Mouse (Mus musculus): ENCODE results near the gene Cd44. TPM values are rescaled to one million over a fixed set of nuclear protein-coding genes. Genes with fewer than 3 reads are reported as not detected.

The Cd44 gene
- 371 to 440 TPM (median 391 TPM) in 3 replicates for total RNA-seq (2017)

GRCm38 (mm10) chr2:102900875-102901827 lies at the start of gene Cd44:
Gene Cd44 (minus strand): TSS chr2:102901665.
- ATAC-seq (replicated peaks; ENCODE audit: insufficient number of reproducible peaks, low FRiP score, low TSS enrichment, poor library complexity, severe bottlenecking), result peak; percentile 76

- peak; percentile 61 for ATAC-seq (replicated peaks; ENCODE audit: insufficient number of reproducible peaks, low FRiP score, low TSS enrichment, poor library complexity, severe bottlenecking)
These were observed 47.0 kb upstream of the Cd44 start for GRCm38 (mm10) chr2:102948481-102948857.

GRCm38 (mm10) chr2:102947846-102948480 lies 46.5 kb upstream of the Cd44 start:
- no peak for ATAC-seq (replicated peaks; ENCODE audit: insufficient number of reproducible peaks, low FRiP score, low TSS enrichment, poor library complexity, severe bottlenecking)

GRCm38 (mm10) chr2:102945111-102945510 lies 43.6 kb upstream of the Cd44 start:
- no peak for ATAC-seq (replicated peaks; ENCODE audit: insufficient number of reproducible peaks, low FRiP score, low TSS enrichment, poor library complexity, severe bottlenecking)

GRCm38 (mm10) chr2:102944415-102945012 lies 43.0 kb upstream of the Cd44 start:
- no peak for ATAC-seq (replicated peaks; ENCODE audit: insufficient number of reproducible peaks, low FRiP score, low TSS enrichment, poor library complexity, severe bottlenecking)

- peak; percentile 85 for ATAC-seq (replicated peaks; ENCODE audit: insufficient number of reproducible peaks, low FRiP score, low TSS enrichment, poor library complexity, severe bottlenecking)
These were observed 42.5 kb upstream of the Cd44 start for GRCm38 (mm10) chr2:102943983-102944382.

- ATAC-seq (replicated peaks; ENCODE audit: insufficient number of reproducible peaks, low FRiP score, low TSS enrichment, poor library complexity, severe bottlenecking), result no peak
These were observed 41.3 kb upstream of the Cd44 start for GRCm38 (mm10) chr2:102942782-102943080.

- peak; percentile 63 for ATAC-seq (replicated peaks; ENCODE audit: insufficient number of reproducible peaks, low FRiP score, low TSS enrichment, poor library complexity, severe bottlenecking)
These were observed 40.7 kb upstream of the Cd44 start for GRCm38 (mm10) chr2:102941937-102942781.

GRCm38 (mm10) chr2:102940813-102941361 lies 39.4 kb upstream of the Cd44 start:
- no peak for ATAC-seq (replicated peaks; ENCODE audit: insufficient number of reproducible peaks, low FRiP score, low TSS enrichment, poor library complexity, severe bottlenecking)

GRCm38 (mm10) chr2:102940158-102940557 lies 38.7 kb upstream of the Cd44 start:
- no peak for ATAC-seq (replicated peaks; ENCODE audit: insufficient number of reproducible peaks, low FRiP score, low TSS enrichment, poor library complexity, severe bottlenecking)

GRCm38 (mm10) chr2:102936886-102937285 lies 35.4 kb upstream of the Cd44 start:
- ATAC-seq (replicated peaks; ENCODE audit: insufficient number of reproducible peaks, low FRiP score, low TSS enrichment, poor library complexity, severe bottlenecking), result no peak

GRCm38 (mm10) chr2:102934834-102935233 lies 33.4 kb upstream of the Cd44 start:
- no peak for ATAC-seq (replicated peaks; ENCODE audit: insufficient number of reproducible peaks, low FRiP score, low TSS enrichment, poor library complexity, severe bottlenecking)

GRCm38 (mm10) chr2:102933787-102934186 lies 32.3 kb upstream of the Cd44 start:
- no peak for ATAC-seq (replicated peaks; ENCODE audit: insufficient number of reproducible peaks, low FRiP score, low TSS enrichment, poor library complexity, severe bottlenecking)

GRCm38 (mm10) chr2:102933142-102933541 lies 31.7 kb upstream of the Cd44 start:
- no peak for ATAC-seq (replicated peaks; ENCODE audit: insufficient number of reproducible peaks, low FRiP score, low TSS enrichment, poor library complexity, severe bottlenecking)

GRCm38 (mm10) chr2:102932667-102933066 lies 31.2 kb upstream of the Cd44 start:
- ATAC-seq (replicated peaks; ENCODE audit: insufficient number of reproducible peaks, low FRiP score, low TSS enrichment, poor library complexity, severe bottlenecking), result no peak

GRCm38 (mm10) chr2:102928211-102928610 lies 26.7 kb upstream of the Cd44 start:
- ATAC-seq (replicated peaks; ENCODE audit: insufficient number of reproducible peaks, low FRiP score, low TSS enrichment, poor library complexity, severe bottlenecking), result no peak

GRCm38 (mm10) chr2:102924480-102924879 lies 23.0 kb upstream of the Cd44 start:
- ATAC-seq (replicated peaks; ENCODE audit: insufficient number of reproducible peaks, low FRiP score, low TSS enrichment, poor library complexity, severe bottlenecking), result no peak

GRCm38 (mm10) chr2:102923682-102924081 lies 22.2 kb upstream of the Cd44 start:
- ATAC-seq (replicated peaks; ENCODE audit: insufficient number of reproducible peaks, low FRiP score, low TSS enrichment, poor library complexity, severe bottlenecking), result no peak

- ATAC-seq (replicated peaks; ENCODE audit: insufficient number of reproducible peaks, low FRiP score, low TSS enrichment, poor library complexity, severe bottlenecking), result no peak
These were observed 20.6 kb upstream of the Cd44 start for GRCm38 (mm10) chr2:102922066-102922465.
